Mouse (Mus musculus): ENCODE data around the gene Pum1. TPM values are rescaled to one million over a fixed set of nuclear protein-coding genes. Genes with fewer than 3 reads are reported as not detected.
"Not testable (repeated sequence)": the region's sequence is repeated elsewhere in the genome, so short reads cannot be mapped to it uniquely, and the experiment has no call there.

The Pum1 gene
- polyA plus RNA-seq, 1 experiment = 58.1 TPM

DNA sequence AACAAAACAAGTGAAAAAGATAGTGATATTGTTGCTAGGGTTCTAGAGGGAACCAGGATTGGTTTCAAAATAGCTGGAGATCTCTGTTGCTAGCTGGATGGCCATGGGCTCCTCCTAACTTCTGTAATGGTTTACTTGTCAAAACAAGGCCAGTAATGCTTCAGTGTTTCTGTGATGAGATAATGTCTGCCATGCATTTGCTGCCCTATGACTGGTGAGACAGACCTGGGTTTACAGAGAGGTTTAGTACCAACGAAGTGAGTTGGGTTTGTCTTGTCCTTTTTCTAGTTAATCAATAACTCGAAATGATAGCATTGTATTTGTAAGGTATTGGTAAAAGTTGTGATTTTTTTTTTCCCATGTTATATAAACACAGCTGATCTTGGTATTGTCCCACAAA is 4.6 kb downstream of the Pum1 start:
- H3K27ac ChIP-seq (ENCODE audit: insufficient read depth, low read length) = no peak overlapping the region
- TF ChIP-seq POLR2A (IDR thresholded peaks at IDR 0.05; ENCODE audit: extremely low read depth, insufficient read depth, low read length) (no peak), CTCF (IDR thresholded peaks at IDR 0.05; ENCODE audit: extremely low read depth, insufficient read depth, low read length) (no peak)
- peaks cover 4% of the 10 kb centered on the region for H3K4me1 ChIP-seq (ENCODE audit: control insufficient read depth, insufficient read depth, low read length)
- no peak overlapping the region for H3K4me3 ChIP-seq (ENCODE audit: insufficient read depth, low read length)

DNA sequence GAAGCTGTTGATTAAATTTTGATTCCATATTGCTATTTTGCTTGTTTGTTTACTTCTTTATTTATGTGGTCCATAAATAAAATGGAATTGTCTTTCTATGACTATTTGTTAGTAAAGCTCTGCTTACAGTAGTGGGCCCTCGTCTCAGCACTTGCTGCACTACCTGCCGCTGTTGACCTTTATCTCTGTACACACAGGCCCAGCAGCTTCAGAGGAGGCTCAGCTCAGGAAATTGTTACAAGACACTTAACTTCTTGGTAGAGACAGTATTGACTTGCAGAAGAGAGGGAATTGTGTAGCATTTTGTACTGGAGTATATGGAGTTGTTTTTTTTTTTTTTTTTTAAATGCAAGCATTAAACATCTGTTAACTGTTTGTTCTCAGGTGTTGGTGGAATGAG is 5.4 kb downstream of the Pum1 start:
- H3K4me3 ChIP-seq (ENCODE audit: insufficient read depth, low read length) = no peak overlapping the region

DNA sequence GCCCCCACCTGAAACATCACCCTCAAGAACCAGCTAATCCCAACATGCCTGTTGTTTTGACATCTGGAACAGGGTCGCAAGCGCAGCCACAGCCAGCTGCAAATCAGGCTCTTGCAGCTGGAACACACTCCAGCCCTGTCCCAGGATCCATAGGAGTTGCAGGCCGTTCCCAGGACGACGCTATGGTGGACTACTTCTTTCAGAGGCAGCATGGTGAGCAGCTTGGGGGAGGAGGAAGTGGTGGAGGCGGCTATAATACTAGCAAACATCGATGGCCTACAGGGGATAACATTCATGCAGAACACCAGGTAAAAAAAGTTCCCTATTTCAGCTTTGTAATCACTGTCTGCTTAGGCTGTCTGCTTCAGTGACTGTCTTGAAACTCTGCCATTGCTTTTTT is 5.9 kb downstream of the Pum1 start:
- TF ChIP-seq POLR2A (IDR thresholded peaks at IDR 0.05; ENCODE audit: extremely low read depth, insufficient read depth, low read length) = no peak
- TF ChIP-seq CTCF (IDR thresholded peaks at IDR 0.05; ENCODE audit: extremely low read depth, insufficient read depth, low read length) = no peak
- peaks cover 4% of the 10 kb centered on the region for H3K4me1 ChIP-seq (ENCODE audit: control insufficient read depth, insufficient read depth, low read length)
- no peak overlapping the region for H3K4me3 ChIP-seq (ENCODE audit: insufficient read depth, low read length)
- no peak overlapping the region for H3K27ac ChIP-seq (ENCODE audit: insufficient read depth, low read length)

More for the DNA sequence above, 5.4 kb downstream of the Pum1 start:
- TF ChIP-seq CTCF (IDR thresholded peaks at IDR 0.05; ENCODE audit: extremely low read depth, insufficient read depth, low read length) = no peak
- no peak for TF ChIP-seq POLR2A (IDR thresholded peaks at IDR 0.05; ENCODE audit: extremely low read depth, insufficient read depth, low read length)
- no peak overlapping the region for H3K27ac ChIP-seq (ENCODE audit: insufficient read depth, low read length)
- H3K4me1 ChIP-seq (ENCODE audit: control insufficient read depth, insufficient read depth, low read length) = peaks cover 4% of the 10 kb centered on the region

DNA sequence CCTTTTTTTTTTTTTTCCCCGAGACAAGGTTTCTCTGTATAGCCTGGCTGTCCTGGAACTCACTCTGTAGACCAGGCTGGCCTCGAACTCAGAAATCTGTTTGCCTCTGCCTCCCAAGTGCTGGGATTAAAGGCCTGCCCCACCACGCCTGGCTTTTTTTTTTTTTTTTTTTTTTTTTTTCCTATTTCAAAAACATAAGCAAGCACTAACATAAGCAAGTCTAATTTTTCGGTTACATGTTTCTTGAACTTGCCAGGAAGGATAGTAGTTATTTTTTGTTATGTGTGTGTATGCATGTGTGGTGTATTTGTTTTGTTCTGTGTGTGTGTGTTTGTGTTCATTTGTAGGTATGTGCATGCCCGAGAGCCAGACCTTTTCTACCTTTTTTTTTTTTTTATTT is 6.9 kb downstream of the Pum1 start:
- not testable (repeated sequence) for H3K27ac ChIP-seq (ENCODE audit: insufficient read depth, low read length); H3K4me3 ChIP-seq (ENCODE audit: insufficient read depth, low read length); H3K4me1 ChIP-seq (ENCODE audit: control insufficient read depth, insufficient read depth, low read length)

DNA sequence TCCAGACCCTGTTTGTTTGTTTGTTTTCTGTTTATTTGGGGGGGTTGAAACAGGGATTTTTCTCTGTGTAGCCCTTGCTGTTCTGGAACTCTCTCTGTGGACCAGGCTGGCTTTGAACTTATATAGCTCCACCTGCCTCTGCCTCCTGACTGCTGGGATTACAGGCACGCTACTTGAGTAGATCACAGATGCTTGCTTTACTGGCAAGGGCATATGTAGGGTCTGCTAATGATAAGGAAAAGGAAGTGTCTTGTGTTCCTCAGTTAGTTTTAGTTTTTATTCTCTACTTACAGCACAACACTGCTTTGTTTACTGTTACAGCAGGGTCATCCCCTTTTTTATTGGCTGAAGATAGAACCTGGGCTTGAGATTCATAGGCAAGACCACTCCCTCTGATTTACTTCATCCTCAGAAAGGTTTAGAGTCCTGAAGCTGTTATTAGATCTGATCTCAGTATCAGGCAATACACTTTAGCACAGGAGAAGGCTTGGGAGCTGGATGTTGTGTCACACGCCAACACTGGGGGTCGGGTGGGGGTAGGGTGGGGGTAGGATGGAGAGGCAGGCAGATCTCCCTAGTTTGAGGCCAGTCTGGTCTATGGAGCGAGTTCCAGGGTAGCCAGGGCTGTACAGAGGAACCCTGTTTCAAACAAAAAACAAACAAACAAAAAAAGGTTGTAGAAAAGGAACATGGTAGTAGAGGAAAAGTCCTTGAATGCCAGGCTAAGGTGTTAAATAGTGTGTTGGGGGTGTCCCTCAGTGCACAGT is 8.1 kb downstream of the Pum1 start:
- H3K4me3 ChIP-seq (ENCODE audit: insufficient read depth, low read length) = no peak overlapping the region
- TF ChIP-seq CTCF (IDR thresholded peaks at IDR 0.05; ENCODE audit: extremely low read depth, insufficient read depth, low read length) = no peak
- no peak for TF ChIP-seq POLR2A (IDR thresholded peaks at IDR 0.05; ENCODE audit: extremely low read depth, insufficient read depth, low read length)
- H3K27ac ChIP-seq (ENCODE audit: insufficient read depth, low read length) = no peak overlapping the region
- peaks cover 6% of the 10 kb centered on the region for H3K4me1 ChIP-seq (ENCODE audit: control insufficient read depth, insufficient read depth, low read length)

DNA sequence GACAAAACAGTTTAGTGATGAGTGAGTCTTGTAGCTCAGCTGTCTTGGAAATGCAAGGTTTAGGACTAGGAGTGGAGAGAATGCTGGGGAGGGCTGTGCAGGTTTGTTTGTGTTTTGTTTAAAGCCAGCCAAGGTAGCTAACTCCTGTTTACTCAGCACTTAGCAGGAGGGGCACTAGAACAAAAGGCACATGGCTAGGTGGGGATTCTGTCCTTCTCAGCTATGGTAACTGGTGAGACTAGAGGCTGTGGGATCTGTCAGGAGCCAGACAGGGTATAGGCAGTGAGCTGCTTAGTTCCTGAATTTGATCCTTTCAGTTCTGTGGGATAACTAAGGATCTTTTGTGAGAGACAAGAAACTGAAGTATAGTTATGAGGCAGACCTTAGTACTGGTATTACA is 9.0 kb downstream of the Pum1 start:
- H3K27ac ChIP-seq (ENCODE audit: insufficient read depth, low read length) = no peak overlapping the region
- no peak for TF ChIP-seq CTCF (IDR thresholded peaks at IDR 0.05; ENCODE audit: extremely low read depth, insufficient read depth, low read length)
- TF ChIP-seq POLR2A (IDR thresholded peaks at IDR 0.05; ENCODE audit: extremely low read depth, insufficient read depth, low read length) = no peak
- H3K4me1 ChIP-seq (ENCODE audit: control insufficient read depth, insufficient read depth, low read length) = peaks cover 6% of the 10 kb centered on the region
- no peak overlapping the region for H3K4me3 ChIP-seq (ENCODE audit: insufficient read depth, low read length)

DNA sequence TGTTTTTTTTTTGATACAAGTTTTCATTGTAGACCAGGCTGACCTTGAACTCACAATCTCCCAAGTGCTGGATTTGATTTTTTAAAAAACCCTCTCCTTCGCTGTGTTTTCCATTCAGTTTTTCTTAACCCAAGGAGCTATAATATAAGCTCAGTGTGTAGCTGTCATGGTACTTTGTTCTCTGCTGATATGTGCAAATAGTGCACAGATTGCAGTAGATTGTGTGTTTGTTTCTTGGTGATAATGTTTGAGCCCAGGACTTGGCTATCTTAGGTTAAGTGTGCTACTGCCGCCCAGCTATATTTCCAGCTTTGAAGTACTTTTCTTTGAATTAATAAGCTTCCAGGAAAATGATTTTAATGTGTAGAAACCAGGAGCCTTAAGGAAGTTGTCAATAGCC is 13.6 kb downstream of the Pum1 start:
- H3K4me1 ChIP-seq (ENCODE audit: control insufficient read depth, insufficient read depth, low read length) = peaks cover 1% of the 10 kb centered on the region; the same call in 1 of the 2 replicates
- TF ChIP-seq CTCF (IDR thresholded peaks at IDR 0.05; ENCODE audit: extremely low read depth, insufficient read depth, low read length) = no peak
- TF ChIP-seq POLR2A (IDR thresholded peaks at IDR 0.05; ENCODE audit: extremely low read depth, insufficient read depth, low read length) = no peak
- no peak overlapping the region for H3K4me3 ChIP-seq (ENCODE audit: insufficient read depth, low read length)
- no peak overlapping the region for H3K27ac ChIP-seq (ENCODE audit: insufficient read depth, low read length)

DNA sequence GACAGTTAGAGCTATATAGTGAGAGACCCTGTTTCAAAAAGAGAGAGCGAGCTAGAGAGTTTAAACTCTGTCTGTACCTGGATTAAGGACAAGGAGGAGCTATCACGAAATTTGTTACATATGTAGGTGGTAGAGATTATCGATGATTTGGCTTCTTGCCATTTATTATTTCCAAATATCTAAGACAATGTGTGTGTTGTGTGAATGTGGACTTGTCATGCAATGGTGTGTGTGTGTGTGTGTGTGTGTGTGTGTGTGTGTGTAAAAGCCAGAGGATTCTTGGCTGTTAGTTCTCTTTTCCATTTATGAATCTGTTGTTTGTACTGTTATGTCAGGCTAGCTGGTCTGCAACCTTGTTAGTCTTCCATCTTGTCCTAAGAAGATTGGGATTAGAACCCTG is 15.0 kb downstream of the Pum1 start:
- H3K4me3 ChIP-seq (ENCODE audit: insufficient read depth, low read length) = no peak overlapping the region
- no peak overlapping the region for H3K27ac ChIP-seq (ENCODE audit: insufficient read depth, low read length)
- TF ChIP-seq CTCF (IDR thresholded peaks at IDR 0.05; ENCODE audit: extremely low read depth, insufficient read depth, low read length) (no peak), POLR2A (IDR thresholded peaks at IDR 0.05; ENCODE audit: extremely low read depth, insufficient read depth, low read length) (no peak)
- H3K4me1 ChIP-seq (ENCODE audit: control insufficient read depth, insufficient read depth, low read length) = peaks cover 1% of the 10 kb centered on the region; the same call in 1 of the 2 replicates

DNA sequence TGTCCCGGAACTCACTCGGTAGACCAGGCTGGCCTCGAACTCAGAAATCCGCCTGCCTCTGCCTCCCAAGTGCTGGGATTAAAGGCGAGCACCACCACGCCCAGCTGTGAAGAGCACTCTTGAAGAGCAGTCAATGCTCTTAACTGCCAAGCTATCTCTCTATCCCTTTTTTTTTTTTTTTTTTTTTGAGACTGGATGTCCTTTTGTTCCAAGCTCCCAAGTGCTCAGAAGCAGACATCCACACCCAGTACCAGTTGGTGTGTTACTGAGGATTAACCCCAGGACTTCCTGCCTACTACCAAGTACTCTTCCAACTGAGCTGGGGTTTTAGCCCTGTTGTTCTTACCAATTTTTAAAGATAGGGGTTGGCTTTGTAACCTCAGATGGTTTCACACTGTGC is 17.6 kb downstream of the Pum1 start:
- Histone ChIP-seq H3K4me1 (ENCODE audit: control insufficient read depth, insufficient read depth, low read length) (no peaks in the 10 kb centered on the region), H3K27ac (ENCODE audit: insufficient read depth, low read length) (no peak overlapping the region), H3K4me3 (ENCODE audit: insufficient read depth, low read length) (no peak overlapping the region)
- TF ChIP-seq POLR2A (IDR thresholded peaks at IDR 0.05; ENCODE audit: extremely low read depth, insufficient read depth, low read length) (no peak), CTCF (IDR thresholded peaks at IDR 0.05; ENCODE audit: extremely low read depth, insufficient read depth, low read length) (no peak)

DNA sequence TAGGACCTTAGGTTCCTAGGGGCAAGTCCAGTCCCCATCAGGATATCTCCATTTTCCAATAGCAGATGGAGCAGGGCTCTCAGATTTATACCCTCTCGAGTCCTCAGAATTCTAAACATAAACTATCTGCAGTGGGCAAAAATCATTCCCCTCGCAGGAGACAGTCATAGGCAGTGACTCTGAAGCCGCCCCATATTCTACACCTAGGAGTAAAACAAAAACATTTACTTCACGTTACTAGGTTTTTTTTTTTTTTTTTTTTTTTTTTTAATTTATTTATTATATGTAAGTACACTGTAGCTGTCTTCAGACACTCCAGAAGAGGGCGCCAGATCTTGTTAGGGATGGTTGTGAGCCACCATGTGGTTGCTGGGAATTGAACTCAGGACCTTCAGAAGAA is 19.9 kb downstream of the Pum1 start:
- not testable (repeated sequence) for H3K27ac ChIP-seq (ENCODE audit: insufficient read depth, low read length); H3K4me3 ChIP-seq (ENCODE audit: insufficient read depth, low read length); H3K4me1 ChIP-seq (ENCODE audit: control insufficient read depth, insufficient read depth, low read length)
